Mouse (Mus musculus): ENCODE measurements around the gene Pafah2. TPM values are rescaled to one million over a fixed set of nuclear protein-coding genes. Genes with fewer than 3 reads are reported as not detected.

Pafah2 gene
- polyA plus RNA-seq, 1 experiment, result 12.4 TPM

- no peak for DNase-seq (ENCODE audit: extremely low spot score in 1 of 2, low spot score in 1 of 2)
Observed at GRCm38 (mm10) chr4:134453619-134454400, 57.7 kb downstream of the Pafah2 start.

GRCm38 (mm10) chr4:134455310-134455709 lies 59.2 kb downstream of the Pafah2 start:
- no peak for DNase-seq (ENCODE audit: extremely low spot score in 1 of 2, low spot score in 1 of 2)

GRCm38 (mm10) chr4:134457130-134457825 lies 61.2 kb downstream of the Pafah2 start:
- no peak for DNase-seq (ENCODE audit: extremely low spot score in 1 of 2, low spot score in 1 of 2)

- DNase-seq (ENCODE audit: extremely low spot score in 1 of 2, low spot score in 1 of 2), result no peak
Observed at GRCm38 (mm10) chr4:134458856-134459255, 62.7 kb downstream of the Pafah2 start.

GRCm38 (mm10) chr4:134460277-134460676 lies 64.2 kb downstream of the Pafah2 start:
- DNase-seq (ENCODE audit: extremely low spot score in 1 of 2, low spot score in 1 of 2), result no peak

GRCm38 (mm10) chr4:134461252-134461651 lies 65.1 kb downstream of the Pafah2 start:
- no peak for DNase-seq (ENCODE audit: extremely low spot score in 1 of 2, low spot score in 1 of 2)

- DNase-seq (ENCODE audit: extremely low spot score in 1 of 2, low spot score in 1 of 2), result no peak
Observed at GRCm38 (mm10) chr4:134465789-134466188, 69.7 kb downstream of the Pafah2 start.

- no peak for DNase-seq (ENCODE audit: extremely low spot score in 1 of 2, low spot score in 1 of 2)
Observed at GRCm38 (mm10) chr4:134466381-134467262, 70.5 kb downstream of the Pafah2 start.

- no peak for DNase-seq (ENCODE audit: extremely low spot score in 1 of 2, low spot score in 1 of 2)
Observed at GRCm38 (mm10) chr4:134467435-134468214, 71.5 kb downstream of the Pafah2 start.

GRCm38 (mm10) chr4:134468215-134468575 lies 72.1 kb downstream of the Pafah2 start, which contains the start of gene Stmn1:
Stmn1 (plus strand) TSS chr4:134468320.
- DNase-seq (ENCODE audit: extremely low spot score in 1 of 2, low spot score in 1 of 2), result peak; percentile 90 to 95

GRCm38 (mm10) chr4:134468578-134469266 lies 72.6 kb downstream of the Pafah2 start:
- DNase-seq (ENCODE audit: extremely low spot score in 1 of 2, low spot score in 1 of 2), result peak; percentile 85 to 96

GRCm38 (mm10) chr4:134469341-134469796 lies 73.2 kb downstream of the Pafah2 start:
- DNase-seq (ENCODE audit: extremely low spot score in 1 of 2, low spot score in 1 of 2), result no peak

- DNase-seq (ENCODE audit: extremely low spot score in 1 of 2, low spot score in 1 of 2), result no peak
Observed at GRCm38 (mm10) chr4:134469985-134470384, 73.9 kb downstream of the Pafah2 start.

GRCm38 (mm10) chr4:134471469-134471868 lies 75.3 kb downstream of the Pafah2 start:
- no peak for DNase-seq (ENCODE audit: extremely low spot score in 1 of 2, low spot score in 1 of 2)

- no peak for DNase-seq (ENCODE audit: extremely low spot score in 1 of 2, low spot score in 1 of 2)
Observed at GRCm38 (mm10) chr4:134473764-134474163, 77.6 kb downstream of the Pafah2 start.

- no peak for DNase-seq (ENCODE audit: extremely low spot score in 1 of 2, low spot score in 1 of 2)
Observed at GRCm38 (mm10) chr4:134474240-134474639, 78.1 kb downstream of the Pafah2 start.

GRCm38 (mm10) chr4:134476899-134477298 lies 80.8 kb downstream of the Pafah2 start:
- DNase-seq (ENCODE audit: extremely low spot score in 1 of 2, low spot score in 1 of 2), result no peak
